Mouse (Mus musculus): ENCODE results near the gene Pcbp3.

The Pcbp3 gene

DNA sequence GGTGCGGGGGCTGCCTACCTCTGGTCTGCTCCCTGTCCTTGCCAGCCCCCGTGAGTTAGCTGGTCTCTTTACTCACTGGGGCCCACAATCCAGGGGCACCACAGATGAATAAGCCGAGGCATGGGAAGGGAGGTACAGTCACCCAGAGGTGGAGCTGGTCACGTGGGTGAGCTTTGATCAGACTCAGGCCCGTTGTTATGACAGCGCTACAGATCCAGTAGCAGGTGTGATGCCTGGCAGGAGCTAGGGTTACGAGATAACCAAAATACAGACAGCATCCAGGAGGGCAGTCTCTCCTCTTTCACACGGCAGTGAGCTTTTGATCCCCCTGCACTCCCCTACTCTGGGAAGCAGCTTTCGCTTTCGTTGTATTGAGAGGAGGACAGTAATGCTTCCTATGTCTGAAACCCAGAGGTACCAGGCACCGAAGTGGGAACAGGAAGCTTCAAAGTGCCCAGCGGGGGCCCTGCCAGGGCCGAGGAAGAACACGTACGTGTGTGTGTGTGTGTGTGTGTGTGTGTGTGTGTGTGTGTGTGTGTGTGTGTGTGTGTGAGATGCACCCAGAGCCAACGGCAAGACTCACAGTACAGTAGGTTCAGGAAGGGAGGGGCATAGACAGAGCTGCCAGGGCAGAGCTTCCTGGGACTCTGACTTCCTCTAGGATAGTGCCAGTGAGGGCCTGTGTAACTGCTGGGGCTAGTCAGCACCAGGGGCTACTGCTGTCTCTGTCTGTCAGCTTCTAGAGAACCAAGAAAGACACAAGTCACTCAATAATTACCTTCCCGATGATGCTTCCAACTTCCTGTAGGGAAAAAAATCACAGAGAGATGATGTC lies 162.7 kb downstream of the Pcbp3 start:
- peak; percentile 50 for DNase-seq

GRCm38 (mm10) chr10:76794102-76794501 lies 167.6 kb downstream of the Pcbp3 start:
- DNase-seq, result no peak

DNA sequence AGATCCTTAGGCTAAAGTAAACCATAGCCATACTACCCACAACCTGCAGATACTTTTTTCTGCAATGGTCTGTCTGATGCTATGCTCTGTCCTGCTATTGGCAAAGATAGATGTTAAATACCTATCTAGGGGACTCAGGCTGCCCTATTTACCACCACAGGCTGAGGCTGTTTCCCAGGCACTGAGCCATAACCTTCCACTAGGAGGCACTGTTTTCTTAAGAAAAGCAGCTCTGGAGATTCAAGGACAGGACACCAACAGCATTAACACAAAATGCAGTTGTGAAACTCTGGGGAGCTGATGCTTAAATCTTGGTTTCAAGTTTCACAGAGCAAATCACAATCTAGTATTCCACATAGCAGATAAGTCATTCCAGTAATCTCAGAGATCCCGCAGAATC lies 170.2 kb downstream of the Pcbp3 start:
- DNase-seq, result peak; percentile 51

DNA sequence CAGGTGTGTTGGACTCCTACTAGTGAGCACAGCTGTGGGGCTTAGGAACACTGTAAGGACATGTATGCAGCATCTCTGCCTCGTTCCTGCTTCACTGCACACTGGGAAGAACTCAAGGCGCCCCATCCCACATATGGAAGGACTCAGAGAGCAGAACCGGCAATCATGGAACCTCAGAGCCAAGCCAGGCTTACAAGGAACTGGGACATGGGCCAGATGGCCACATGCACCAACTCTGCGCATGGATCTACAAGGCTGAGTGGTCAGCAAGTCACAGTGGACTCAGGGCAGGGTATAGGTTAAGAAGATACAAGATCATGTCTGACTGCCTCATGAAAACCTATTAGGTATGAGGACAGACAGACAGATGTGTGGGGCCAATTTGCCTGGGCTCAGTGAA lies 171.8 kb downstream of the Pcbp3 start:
- DNase-seq, result no peak

GRCm38 (mm10) chr10:76785312-76785711 lies 176.4 kb downstream of the Pcbp3 start:
- no peak for DNase-seq

- no peak for DNase-seq
Measured at GRCm38 (mm10) chr10:76779225-76779624, 182.5 kb downstream of the Pcbp3 start.

GRCm38 (mm10) chr10:76771624-76772023 lies 190.1 kb downstream of the Pcbp3 start:
- DNase-seq, result no peak

DNA sequence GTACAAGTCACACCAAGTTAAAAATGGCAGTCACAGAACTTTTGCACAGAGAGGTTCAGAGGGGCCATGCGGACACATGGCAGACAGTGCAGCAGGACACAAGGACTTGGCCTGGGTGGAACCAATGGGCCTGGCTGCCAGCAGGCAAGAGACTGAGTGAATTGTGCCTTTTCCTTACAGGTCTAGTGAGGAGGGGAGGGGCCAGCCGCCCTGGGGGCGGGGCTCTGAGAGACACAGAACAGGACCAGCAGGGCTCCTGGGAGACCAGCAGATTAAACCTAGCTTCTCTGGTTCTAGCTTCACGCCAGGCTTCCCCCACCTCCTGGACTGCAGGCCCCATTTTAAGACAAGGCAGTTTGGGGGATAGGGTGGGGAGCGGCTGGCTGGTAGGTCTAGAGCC lies 190.6 kb downstream of the Pcbp3 start:
- DNase-seq, result no peak

DNA sequence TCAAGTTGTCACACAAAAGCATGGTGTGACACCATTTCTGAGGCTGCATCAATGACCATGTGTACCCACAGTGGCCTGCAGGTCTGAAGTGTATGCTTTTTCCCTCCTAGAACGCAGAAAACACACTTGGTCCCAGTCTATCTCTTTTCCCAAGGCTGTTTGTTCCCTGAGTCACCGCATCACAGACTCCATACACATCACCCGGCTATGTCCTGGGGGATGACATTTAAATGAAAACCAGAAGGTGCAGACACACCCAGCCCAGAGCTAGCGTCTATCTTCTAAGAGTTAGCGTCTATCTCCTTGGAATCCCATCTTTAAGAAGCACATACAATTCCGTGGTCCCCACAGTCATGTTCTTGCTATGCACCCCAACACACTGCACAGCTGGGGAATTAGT lies 192.1 kb downstream of the Pcbp3 start:
- DNase-seq, result no peak

DNA sequence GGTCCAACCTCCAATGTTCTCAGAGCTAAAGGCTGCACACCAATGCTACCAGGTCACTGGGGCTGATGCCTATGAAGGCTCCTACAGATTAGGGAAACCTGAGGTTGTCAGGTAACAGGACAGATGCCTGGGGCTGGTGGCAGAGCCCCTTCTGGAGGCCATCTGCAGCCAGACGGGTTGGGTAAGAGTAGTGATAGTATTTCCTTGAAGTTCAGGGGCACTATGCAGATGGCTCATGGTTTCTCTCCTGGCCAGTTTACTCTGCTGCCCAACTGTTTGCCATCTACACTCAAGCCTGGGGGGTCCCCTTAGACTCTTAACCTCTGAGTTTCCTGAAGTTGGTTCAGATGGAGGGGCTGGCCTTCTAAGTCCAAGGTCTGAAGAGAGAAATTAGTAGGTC lies 195.5 kb downstream of the Pcbp3 start:
- no peak for DNase-seq

DNA sequence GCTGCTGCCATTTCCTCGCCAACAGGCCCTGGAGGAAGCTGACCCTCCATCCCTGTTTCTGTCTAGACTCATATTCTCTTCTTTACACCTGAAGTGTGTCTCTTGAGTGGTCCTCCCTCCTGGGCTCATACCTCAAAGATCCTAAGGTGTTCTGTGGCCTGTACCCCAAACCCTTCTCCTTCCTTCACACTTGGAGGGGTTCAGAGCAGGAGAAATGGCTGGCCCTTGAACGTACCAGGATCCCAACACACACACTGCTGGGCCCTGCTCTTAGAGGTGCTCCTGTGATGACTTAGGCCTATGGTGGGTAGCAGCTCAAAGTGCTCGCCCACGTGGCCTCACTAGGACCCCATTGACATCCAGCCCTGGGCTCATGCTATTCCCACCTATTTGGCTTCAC lies 196.8 kb downstream of the Pcbp3 start:
- DNase-seq, result no peak

DNA sequence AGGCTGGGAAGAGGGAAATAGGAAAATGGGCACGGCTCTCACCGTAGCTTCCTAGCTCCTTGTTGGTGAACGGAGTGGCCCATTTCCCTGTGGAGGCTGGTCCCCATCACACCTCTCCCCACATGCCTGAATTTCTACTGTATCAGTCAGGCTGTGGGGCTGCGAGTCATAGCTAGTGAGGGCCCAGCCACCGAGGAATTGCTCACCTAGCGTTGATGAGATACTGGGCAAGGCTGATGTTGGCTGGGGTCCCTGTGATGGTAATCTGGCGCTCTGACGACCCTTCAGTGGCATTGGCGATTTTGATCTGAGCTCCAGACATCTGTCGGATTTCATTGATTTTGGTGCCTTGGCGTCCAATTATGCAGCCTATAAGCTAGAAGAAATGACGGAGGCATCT lies 198.7 kb downstream of the Pcbp3 start:
- DNase-seq, result no peak

GRCm38 (mm10) chr10:76762411-76762810 lies 199.3 kb downstream of the Pcbp3 start:
- no peak for DNase-seq

GRCm38 (mm10) chr10:76759878-76760277 lies 201.8 kb downstream of the Pcbp3 start:
- DNase-seq, result no peak

DNA sequence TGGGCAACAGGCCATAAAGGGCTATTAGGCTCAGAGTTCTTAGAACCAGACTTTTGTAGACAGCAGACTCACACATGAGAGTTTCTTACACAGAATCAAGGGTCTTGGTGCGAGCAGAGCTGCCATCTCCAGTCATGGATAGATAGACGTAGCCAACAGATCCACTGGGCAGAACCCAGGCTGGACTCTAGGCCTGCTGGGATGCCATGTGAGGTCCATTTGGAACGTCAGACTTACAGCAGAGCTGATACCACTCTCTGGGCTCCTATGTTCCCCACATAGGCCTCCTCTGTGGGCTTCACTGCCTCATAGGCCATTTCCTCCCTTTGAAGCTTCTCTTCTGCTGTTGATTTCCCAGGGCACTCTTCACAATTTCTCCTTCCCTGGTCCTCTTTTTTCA lies 208.0 kb downstream of the Pcbp3 start:
- DNase-seq, result no peak

GRCm38 (mm10) chr10:76744267-76744666 lies 217.4 kb downstream of the Pcbp3 start:
- DNase-seq, result peak; percentile 15

- DNase-seq, result no peak
Measured at GRCm38 (mm10) chr10:76736764-76737163, 224.9 kb downstream of the Pcbp3 start.

GRCm38 (mm10) chr10:76734979-76735378 lies 226.7 kb downstream of the Pcbp3 start:
- peak; percentile 68 for DNase-seq

DNA sequence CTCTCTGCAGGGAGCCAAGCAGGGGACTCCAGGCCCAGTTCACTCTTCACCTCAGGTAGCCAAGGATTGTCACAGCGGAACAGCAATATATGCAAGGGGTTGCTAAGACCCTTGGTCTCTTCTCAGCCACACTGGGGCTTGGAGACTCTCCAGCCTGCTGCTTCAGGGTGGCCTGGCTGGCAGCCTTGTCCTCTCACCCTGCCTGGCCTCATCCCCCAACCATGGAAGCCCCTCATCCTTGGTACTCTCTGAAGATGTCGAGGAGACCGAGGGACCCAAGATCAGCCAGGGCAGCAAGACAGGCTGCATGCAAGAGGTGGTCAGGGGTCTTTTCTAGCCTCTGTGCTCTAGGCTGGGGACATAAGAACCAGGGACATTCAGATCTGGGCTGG lies 228.0 kb downstream of the Pcbp3 start:
- DNase-seq, result no peak

DNA sequence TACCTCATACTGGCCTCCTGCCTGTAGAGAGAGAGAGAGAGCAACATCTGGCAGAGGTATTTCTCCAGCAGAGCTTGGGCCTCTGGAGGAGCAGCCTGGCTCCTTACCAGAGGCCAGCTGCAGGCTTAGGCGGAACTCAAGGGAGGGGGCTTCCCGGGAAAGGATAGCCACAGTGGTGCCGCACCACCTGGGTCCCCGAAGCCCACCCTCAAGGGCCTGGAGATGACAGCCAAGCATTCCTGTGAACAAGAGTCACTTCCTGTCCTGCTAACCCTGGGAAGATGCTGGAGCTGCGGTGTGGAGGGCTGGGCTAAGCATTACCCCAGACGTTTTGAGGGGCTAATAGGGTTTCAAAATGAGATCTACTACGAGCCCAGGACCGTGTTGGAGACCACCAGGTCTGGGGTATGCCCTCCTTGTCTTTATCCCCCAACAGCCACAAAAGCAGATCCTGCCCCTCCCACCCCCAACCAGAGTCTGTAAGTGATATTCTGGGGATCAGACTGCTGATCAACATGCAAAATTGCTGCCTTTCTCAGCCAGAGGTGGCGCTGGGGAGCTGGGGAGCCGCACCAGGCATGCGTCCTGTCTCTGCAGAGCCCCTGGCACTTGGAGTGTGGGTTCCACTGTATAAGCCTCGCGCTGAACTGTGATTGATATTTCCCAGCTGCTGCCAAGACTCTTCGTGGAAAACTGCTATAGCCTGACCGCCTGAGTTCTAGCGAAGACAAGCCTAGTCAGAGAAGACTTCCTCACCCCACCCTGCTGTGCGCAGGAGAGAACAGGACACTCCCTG lies 228.6 kb downstream of the Pcbp3 start:
- peak; percentile 49 for DNase-seq

DNA sequence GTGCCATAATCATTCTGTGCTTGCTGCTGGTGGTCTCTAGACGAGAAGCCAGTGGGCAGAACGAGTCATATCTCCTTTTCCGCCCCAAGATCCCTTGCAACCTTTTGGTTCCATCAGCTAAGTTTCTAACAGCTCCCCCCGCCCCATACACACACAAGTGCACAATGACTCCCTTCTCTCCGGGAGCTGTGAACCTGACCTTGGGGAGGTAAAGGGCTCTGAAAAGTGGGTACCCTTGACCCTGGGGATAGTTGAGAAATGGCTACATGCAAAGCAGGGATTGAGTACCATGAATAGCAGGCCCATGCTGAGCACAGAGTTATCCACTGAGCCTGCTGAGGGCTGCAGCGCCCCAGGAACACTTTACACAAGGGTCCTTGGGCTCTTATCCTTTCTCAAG lies 229.3 kb downstream of the Pcbp3 start:
- DNase-seq, result no peak

GRCm38 (mm10) chr10:76731621-76732239 lies 230.0 kb downstream of the Pcbp3 start:
- no peak for DNase-seq
